Mouse (Mus musculus): ENCODE measurements at regions not wholly inside any gene's neighbourhood (a gene's known extent, or its start where the extent isn't known, plus 50 kb on each side); places are given as distances from the start of the nearest gene placed in this dataset.

DNA sequence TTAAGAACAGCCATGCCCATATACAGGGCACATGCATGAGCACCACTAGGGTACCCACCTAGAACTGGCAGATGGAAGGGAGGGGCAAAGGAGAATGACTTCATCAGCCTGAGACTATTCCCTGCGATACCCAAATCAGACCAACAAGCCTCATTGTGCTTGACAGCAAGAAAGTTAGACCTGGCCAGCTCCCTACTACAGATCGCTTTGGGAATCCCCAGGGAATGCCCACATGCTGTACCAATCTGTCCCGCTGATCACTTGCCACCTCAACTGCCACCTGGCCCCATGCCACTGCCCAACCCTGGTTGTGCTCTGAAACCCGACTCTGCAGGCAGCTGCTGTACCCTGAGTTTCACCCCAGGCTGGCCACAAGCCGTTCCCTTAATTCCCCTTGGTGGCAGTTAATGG lies 188.0 kb upstream of the Jarid2 start:
- TF ChIP-seq CTCF (IDR thresholded peaks at IDR 0.05; ENCODE audit: low read depth) (no peak), EP300 (IDR thresholded peaks at IDR 0.05; ENCODE audit: low read depth) (no peak)
